Mouse (Mus musculus) hindbrain, embryonic 14.5 days (tissue): ENCODE results near the gene Ifitm5. TPM values are rescaled to one million over a fixed set of nuclear protein-coding genes. Genes with fewer than 3 reads are reported as not detected.

Experiments used
- ATAC-seq: fragments of 200-750 bp; cut with Nextera tagmentation; 2 replicates; pipeline ENCODE4 v1.8.0; 2017; ENCODE audit warnings: moderate number of reproducible peaks, mild to moderate bottlenecking, moderate TSS enrichment, moderate library complexity; ENCODE audit not compliant: low FRiP score
- DNase-seq: peaks from one replicate; pipeline ENCODE4 v3.0.0-alpha.2; 2015; ENCODE audit warnings: low spot score
- H3K27ac ChIP-seq: fragments of 300-500 bp; sonication (generic); 2 replicates; pipeline ENCODE4 v1.5.1; 2014; ENCODE audit warnings: mild to moderate bottlenecking, moderate library complexity
- H3K27me3 ChIP-seq: fragments of 300-500 bp; sonication (generic); 2 replicates; pipeline ENCODE4 v1.6.1; 2014; ENCODE audit warnings: mild to moderate bottlenecking, low read length, mixed read lengths; ENCODE audit not compliant: control insufficient read depth, insufficient read depth
- H3K36me3 ChIP-seq: fragments of 300-500 bp; sonication (generic); replicated peaks from 2 replicates; pipeline ENCODE4 v1.6.1; 2014; ENCODE audit not compliant: control insufficient read depth, insufficient read depth
- H3K4me1 ChIP-seq: fragments of 300-500 bp; sonication (generic); replicated peaks from 2 replicates; pipeline ENCODE4 v1.6.1; 2014; ENCODE audit warnings: antibody characterized with exemption, low read length, mixed read lengths; ENCODE audit not compliant: control insufficient read depth, insufficient read depth
- H3K4me2 ChIP-seq: fragments of 300-500 bp; sonication (generic); replicated peaks from 2 replicates; pipeline ENCODE4 v1.6.1; 2014; ENCODE audit warnings: mild to moderate bottlenecking, moderate library complexity
- H3K4me3 ChIP-seq: fragments of 300-500 bp; sonication (generic); replicated peaks from 2 replicates; pipeline ENCODE4 v1.5.1; 2014; ENCODE audit warnings: mild to moderate bottlenecking, low read length
- H3K9ac ChIP-seq: fragments of 300-500 bp; sonication (generic); 2 replicates; pipeline ENCODE4 v1.6.1; 2014
- H3K9me3 ChIP-seq: fragments of 300-500 bp; sonication (generic); 2 replicates; pipeline ENCODE4 v1.6.1; 2016; ENCODE audit warnings: low read length; ENCODE audit not compliant: control insufficient read depth
- WGBS: fragments of 180-500 bp; shearing (Covaris S2); extraction: QIAGEN DNeasy Blood & Tissue Kit; methylation state at CpG from one replicate; pipeline ENCODE4 v1.1.7; 2014; 5-methylcytosine and 5-hydroxymethylcytosine counted together
- polyA plus RNA-seq: library from polyadenylated mRNA; unstranded; fragments of >200 nt; fragmentation: Nextera tagmentation; extraction: Ambion mirVana; gene quantifications from 2 replicates; pipeline ENCODE4 v1.2.1, GENCODE M21; 2014

Ifitm5 gene
- polyA plus RNA-seq, result 0.55 TPM in 1 of 2 replicates, not detected in the other

GRCm38 (mm10) chr7:140949824-140950530, at the start of gene Ifitm5:
Ifitm5 (minus strand) TSS chr7:140950291.
- no peak for ATAC-seq
- WGBS, result 82% methylated on average over 16 of the region's 16 CpGs
- H3K27ac ChIP-seq, result no peak within 1 kb of the TSS

GRCm38 (mm10) chr7:140998853-140999700, 49.0 kb upstream of the Ifitm5 start:
- no peak overlapping the region for H3K4me3 ChIP-seq
- 94% methylated on average over 11 of the region's 11 CpGs for WGBS
- DNase-seq, result no peak
- no peak overlapping the region for H3K27ac ChIP-seq
- no peak for ATAC-seq
- no peak overlapping the region for H3K4me2 ChIP-seq
- no peaks in the 10 kb centered on the region for H3K4me1 ChIP-seq
- no peak overlapping the region for H3K9ac ChIP-seq
- H3K27me3 ChIP-seq, result no peaks in the 10 kb centered on the region
- H3K9me3 ChIP-seq, result no peaks in the 10 kb centered on the region
- no peaks in the 10 kb centered on the region for H3K36me3 ChIP-seq

More at GRCm38 (mm10) chr7:140949824-140950530, at the start of gene Ifitm5:
- DNase-seq, result no peak
- Histone ChIP-seq H3K4me3 (no peak within 1 kb of the TSS), H3K36me3 (no peaks in the 10 kb centered on the region), H3K27me3 (no peaks in the 10 kb centered on the region), H3K4me1 (0 out of 2 replicates have a peak, but pooled peaks cover 2% of the 10 kb centered on the region), H3K9ac (no peak within 1 kb of the TSS), H3K9me3 (no peaks in the 10 kb centered on the region), H3K4me2 (no peak within 1 kb of the TSS)

- ATAC-seq (no peak), DNase-seq (no peak)
- no peak overlapping the region for H3K9ac ChIP-seq
- no peaks in the 10 kb centered on the region for H3K4me1 ChIP-seq
- WGBS, result 76% methylated on average over 1 of the region's 1 CpGs
- H3K4me3 ChIP-seq, result no peak overlapping the region
- no peak overlapping the region for H3K27ac ChIP-seq
- H3K9me3 ChIP-seq, result no peaks in the 10 kb centered on the region
- no peak overlapping the region for H3K4me2 ChIP-seq
- H3K36me3 ChIP-seq, result no peaks in the 10 kb centered on the region
- no peaks in the 10 kb centered on the region for H3K27me3 ChIP-seq
These were observed 47.7 kb upstream of the Ifitm5 start for GRCm38 (mm10) chr7:140997817-140998216.

- H3K4me2 ChIP-seq, result no peak overlapping the region
- H3K4me3 ChIP-seq, result no peak overlapping the region
- DNase-seq (no peak), ATAC-seq (no peak)
- no peaks in the 10 kb centered on the region for H3K27me3 ChIP-seq
- WGBS, result 85% methylated on average over 14 of the region's 14 CpGs
- no peak overlapping the region for H3K9ac ChIP-seq
- H3K4me1 ChIP-seq, result no peaks in the 10 kb centered on the region
- H3K9me3 ChIP-seq, result no peaks in the 10 kb centered on the region
- H3K27ac ChIP-seq, result no peak overlapping the region
- no peaks in the 10 kb centered on the region for H3K36me3 ChIP-seq
These were observed 41.1 kb upstream of the Ifitm5 start for GRCm38 (mm10) chr7:140991117-140991689.

GRCm38 (mm10) chr7:140990622-140991021, 40.5 kb upstream of the Ifitm5 start:
- H3K4me2 ChIP-seq, result no peak overlapping the region
- H3K27ac ChIP-seq, result no peak overlapping the region
- H3K27me3 ChIP-seq, result no peaks in the 10 kb centered on the region
- no peaks in the 10 kb centered on the region for H3K4me1 ChIP-seq
- H3K4me3 ChIP-seq, result no peak overlapping the region
- no peaks in the 10 kb centered on the region for H3K9me3 ChIP-seq
- no peak overlapping the region for H3K9ac ChIP-seq
- 72% methylated on average over 5 of the region's 5 CpGs for WGBS
- DNase-seq (no peak), ATAC-seq (no peak)
- H3K36me3 ChIP-seq, result no peaks in the 10 kb centered on the region

GRCm38 (mm10) chr7:140990185-140990584, 40.1 kb upstream of the Ifitm5 start:
- Histone ChIP-seq H3K36me3 (no peaks in the 10 kb centered on the region), H3K4me3 (no peak overlapping the region), H3K4me2 (no peak overlapping the region), H3K9me3 (no peaks in the 10 kb centered on the region), H3K9ac (no peak overlapping the region), H3K4me1 (no peaks in the 10 kb centered on the region), H3K27me3 (no peaks in the 10 kb centered on the region), H3K27ac (no peak overlapping the region)
- DNase-seq, result no peak
- WGBS, result 78% methylated on average over 6 of the region's 6 CpGs
- no peak for ATAC-seq

GRCm38 (mm10) chr7:140989022-140989421, 38.9 kb upstream of the Ifitm5 start:
- H3K4me2 ChIP-seq, result no peak overlapping the region
- no peak for DNase-seq
- H3K27ac ChIP-seq, result no peak overlapping the region
- no peak overlapping the region for H3K4me3 ChIP-seq
- ATAC-seq, result no peak
- H3K9ac ChIP-seq, result no peak overlapping the region
- 67% methylated on average over 4 of the region's 4 CpGs for WGBS
- H3K4me1 ChIP-seq, result no peaks in the 10 kb centered on the region
- no peaks in the 10 kb centered on the region for H3K9me3 ChIP-seq
- H3K36me3 ChIP-seq, result no peaks in the 10 kb centered on the region
- no peaks in the 10 kb centered on the region for H3K27me3 ChIP-seq

- DNase-seq, result no peak
- WGBS, result 87% methylated on average over 17 of the region's 17 CpGs
- Histone ChIP-seq H3K9me3 (no peaks in the 10 kb centered on the region), H3K36me3 (no peaks in the 10 kb centered on the region), H3K4me2 (no peak overlapping the region), H3K4me3 (no peak overlapping the region), H3K9ac (no peak overlapping the region), H3K4me1 (no peaks in the 10 kb centered on the region), H3K27me3 (no peaks in the 10 kb centered on the region), H3K27ac (no peak overlapping the region)
- no peak for ATAC-seq
These were observed 37.4 kb upstream of the Ifitm5 start for GRCm38 (mm10) chr7:140987182-140988138.
